In the genomic region with DNA sequence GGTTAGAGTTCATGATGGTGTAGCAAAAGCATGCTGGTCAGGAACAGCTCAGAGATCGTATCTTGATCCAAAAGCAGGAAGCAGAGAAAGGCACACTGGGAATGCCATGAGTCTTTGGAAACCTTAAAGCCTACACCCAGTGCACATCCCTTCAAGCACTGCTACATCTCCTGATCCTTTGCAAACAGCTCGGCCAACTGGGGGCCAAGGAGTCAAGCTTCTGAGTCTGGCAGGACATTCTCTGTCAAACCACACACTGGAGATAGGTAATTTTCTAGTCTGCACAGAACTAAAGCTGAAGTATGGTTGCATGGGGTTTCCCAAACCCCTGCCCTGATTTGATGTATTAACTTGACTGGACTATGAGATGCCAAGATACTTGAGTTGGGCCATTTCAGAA, we compare ENCODE assay signal across 24 mouse cellular contexts. TPM values are rescaled to one million over a fixed set of nuclear protein-coding genes. Genes with fewer than 3 reads are reported as not detected.
DNase-seq lines count a peak whose midpoint lies in the region; ATAC-seq lines count a peak whose summit lies in the region.
"Had no signal": no experiment of that assay in that cellular context is flagged by ENCODE, and none has a peak within 500 bp of the region (broad histone marks: within the 10 kb centered on the region; RNA-seq: fewer than 3 reads in every experiment).

No protein-coding gene starts in this region.

- H3K4me1 ChIP-seq in midbrain, embryonic 11.5 days (ENCODE audit: control insufficient read depth, insufficient read depth, low read length), result no peaks in the 10 kb centered on the region
- H3K4me1 ChIP-seq in midbrain, embryonic 13.5 days (replicated peaks), result no peaks in the 10 kb centered on the region
- H3K4me1 ChIP-seq in brown adipose tissue, adult 24 weeks (ENCODE audit: control insufficient read depth, insufficient read depth, insufficient read length, low read length), result peaks cover 6% of the 10 kb centered on the region
- H3K4me1 ChIP-seq in liver, embryonic 11.5 days (replicated peaks; ENCODE audit: control insufficient read depth, insufficient read depth, low read length), result no peaks in the 10 kb centered on the region; the same call in 1 of the 2 replicates

- no peak overlapping the region for H3K9ac ChIP-seq in midbrain, embryonic 11.5 days (ENCODE audit: low read length)
- H3K9ac ChIP-seq in midbrain, embryonic 13.5 days (replicated peaks), result no peak overlapping the region
- no peak overlapping the region for H3K9ac ChIP-seq in liver, embryonic 11.5 days (ENCODE audit: low read depth, low read length)

- peaks cover 3% of the 10 kb centered on the region; the same call in 1 of the 2 replicates for H3K36me3 ChIP-seq in midbrain, embryonic 11.5 days (ENCODE audit: control insufficient read depth, insufficient read depth, low read length)
- peaks cover 22% of the 10 kb centered on the region for H3K36me3 ChIP-seq in midbrain, embryonic 13.5 days
- H3K36me3 ChIP-seq in liver, embryonic 11.5 days (ENCODE audit: control insufficient read depth, insufficient read depth, low read length), result peaks cover 8% of the 10 kb centered on the region

- ATAC-seq in midbrain, embryonic 11.5 days (ENCODE audit: low FRiP score), result no peak
- ATAC-seq in midbrain, embryonic 13.5 days, result no peak
- ATAC-seq in liver, embryonic 11.5 days (replicated peaks; ENCODE audit: low FRiP score), result no peak
- ATAC-seq: activated CD4-positive, CD25-positive, alpha-beta regulatory T cell, adult 4 months; CD4-positive, CD25-positive, alpha-beta regulatory T cell, adult 4 months; Patski had no signal

- no peak overlapping the region for H3K27ac ChIP-seq in midbrain, embryonic 11.5 days (ENCODE audit: low read depth, low read length)
- H3K27ac ChIP-seq in midbrain, embryonic 13.5 days, result no peak overlapping the region
- 0 out of 2 replicates have a peak overlapping the region, but pooled peaks have one; percentile 2 for H3K27ac ChIP-seq in brown adipose tissue, adult 24 weeks (replicated peaks; ENCODE audit: low read depth, low read length)
- no peak overlapping the region for H3K27ac ChIP-seq in liver, embryonic 11.5 days (ENCODE audit: low read depth, low read length)

- 91% methylated on average over 2 of the region's 2 CpGs for WGBS in midbrain, embryonic 11.5 days
- 82% methylated on average over 2 of the region's 2 CpGs for WGBS in midbrain, embryonic 13.5 days
- 75% methylated on average over 2 of the region's 2 CpGs for WGBS in liver, embryonic 11.5 days

- H3K4me3 ChIP-seq in midbrain, embryonic 11.5 days (ENCODE audit: low read depth, low read length), result no peak overlapping the region
- H3K4me3 ChIP-seq in midbrain, embryonic 13.5 days (replicated peaks), result no peak overlapping the region
- no peak overlapping the region for H3K4me3 ChIP-seq in brown adipose tissue, adult 24 weeks (ENCODE audit: insufficient read depth, low read depth, low read length)
- no peak overlapping the region for H3K4me3 ChIP-seq in liver, embryonic 11.5 days (ENCODE audit: low read depth, low read length)

- no peaks in the 10 kb centered on the region for H3K27me3 ChIP-seq in midbrain, embryonic 11.5 days (ENCODE audit: control insufficient read depth, insufficient read depth, low read length)
- no peaks in the 10 kb centered on the region for H3K27me3 ChIP-seq in midbrain, embryonic 13.5 days
- H3K27me3 ChIP-seq in liver, embryonic 11.5 days (replicated peaks; ENCODE audit: control insufficient read depth, insufficient read depth, low read length), result no peaks in the 10 kb centered on the region
- H3K27me3 ChIP-seq: CH12.LX, Patski had no signal

- peak; percentile 72 for DNase-seq in heart, adult 11 months
- DNase-seq in heart, adult 9 months (ENCODE audit: low spot score in 2 of 2), result no peak
- peak; percentile 69 for DNase-seq in midbrain, embryonic 11.5 days (ENCODE audit: low spot score, missing footprints)
- no peak for DNase-seq in liver, embryonic 11.5 days (ENCODE audit: low spot score)
- DNase-seq: adrenal gland, adult 2 months; adrenal gland, adult 8-10 months; adrenal gland, postnatal 10 days; adrenal gland, postnatal 14 days; adrenal gland, postnatal 25 days; adrenal gland, postnatal 36 days; B cell, adult 2 months; cerebellum, adult 11 months; cerebellum, adult 11-12 months; cerebellum, adult 18-20 months; cerebellum, adult 2 months had no signal

- H3K4me2 ChIP-seq in midbrain, embryonic 11.5 days, result no peak overlapping the region
- no peak overlapping the region for H3K4me2 ChIP-seq in midbrain, embryonic 13.5 days (replicated peaks)
- H3K4me2 ChIP-seq in liver, embryonic 11.5 days, result no peak overlapping the region

- H3K9me3 ChIP-seq in midbrain, embryonic 11.5 days (ENCODE audit: control insufficient read depth, low read length), result no peaks in the 10 kb centered on the region
- no peaks in the 10 kb centered on the region for H3K9me3 ChIP-seq in midbrain, embryonic 13.5 days
- H3K9me3 ChIP-seq in liver, embryonic 11.5 days (ENCODE audit: control insufficient read depth, low read length), result no peaks in the 10 kb centered on the region
- H3K9me3 ChIP-seq: G1E had no signal

RNA-seq across cellular contexts. Expression of a gene that starts 4.9 kb away (rescaled TPM):
- 1.8 and 2.2 TPM in 2 replicates for polyA plus RNA-seq in midbrain, embryonic 11.5 days (2014; fragmentation: Nextera tagmentation; extraction: Ambion mirVana)
- 2.1 and 2.3 TPM in 2 replicates for polyA plus RNA-seq in midbrain, embryonic 13.5 days (2015; fragmentation: Nextera tagmentation; extraction: Ambion mirVana)
- 0.83 TPM in 1 of 2 replicates, not detected in the other for polyA plus RNA-seq in brown adipose tissue, adult 24 weeks (2012; ENCODE audit: insufficient read depth, insufficient read length, missing spikeins)
- 1.4 and 1.9 TPM in 2 replicates for polyA plus RNA-seq in liver, embryonic 11.5 days (2014; fragmentation: Nextera tagmentation; extraction: Ambion mirVana)
- polyA plus RNA-seq: G1E had no signal

RNA-seq across cellular contexts. Expression of a gene that starts 7.5 kb away (rescaled TPM):
- polyA plus RNA-seq in midbrain, embryonic 11.5 days (2014; fragmentation: Nextera tagmentation; extraction: Ambion mirVana), result 195 and 198 TPM in 2 replicates
- 203 and 216 TPM in 2 replicates for polyA plus RNA-seq in midbrain, embryonic 13.5 days (2015; fragmentation: Nextera tagmentation; extraction: Ambion mirVana)
- 146 and 167 TPM in 2 replicates for polyA plus RNA-seq in brown adipose tissue, adult 24 weeks (2012; ENCODE audit: insufficient read depth, insufficient read length, missing spikeins)
- 172 and 185 TPM in 2 replicates for polyA plus RNA-seq in liver, embryonic 11.5 days (2014; fragmentation: Nextera tagmentation; extraction: Ambion mirVana)

RNA-seq across cellular contexts. Expression of a gene that starts 46.6 kb away (rescaled TPM):
- polyA plus RNA-seq in midbrain, embryonic 11.5 days (2014; fragmentation: Nextera tagmentation; extraction: Ambion mirVana), result 0.07 TPM in 1 of 2 replicates, not detected in the other
- not detected in 2 replicates for polyA plus RNA-seq in midbrain, embryonic 13.5 days (2015; fragmentation: Nextera tagmentation; extraction: Ambion mirVana)
- not detected in 2 replicates for polyA plus RNA-seq in brown adipose tissue, adult 24 weeks (2012; ENCODE audit: insufficient read depth, insufficient read length, missing spikeins)
- polyA plus RNA-seq in liver, embryonic 11.5 days (2014; fragmentation: Nextera tagmentation; extraction: Ambion mirVana), result not detected in 2 replicates
- polyA plus RNA-seq: adrenal gland, adult 2 months; C2C12; CD4-positive, CD25-positive, alpha-beta regulatory T cell, adult 4 months; Patski had no signal

RNA-seq across cellular contexts. Expression of a gene that starts 47.4 kb away (rescaled TPM):
- 19.9 and 20.6 TPM in 2 replicates for polyA plus RNA-seq in midbrain, embryonic 11.5 days (2014; fragmentation: Nextera tagmentation; extraction: Ambion mirVana)
- polyA plus RNA-seq in midbrain, embryonic 13.5 days (2015; fragmentation: Nextera tagmentation; extraction: Ambion mirVana), result 10.7 and 12.0 TPM in 2 replicates
- 7.2 and 8.9 TPM in 2 replicates for polyA plus RNA-seq in brown adipose tissue, adult 24 weeks (2012; ENCODE audit: insufficient read depth, insufficient read length, missing spikeins)
- 16.3 and 16.9 TPM in 2 replicates for polyA plus RNA-seq in liver, embryonic 11.5 days (2014; fragmentation: Nextera tagmentation; extraction: Ambion mirVana)

RNA-seq across cellular contexts. Expression of a gene that starts 55.7 kb away (rescaled TPM):
- polyA plus RNA-seq in midbrain, embryonic 11.5 days (2014; fragmentation: Nextera tagmentation; extraction: Ambion mirVana), result not detected in 2 replicates
- not detected in 2 replicates for polyA plus RNA-seq in midbrain, embryonic 13.5 days (2015; fragmentation: Nextera tagmentation; extraction: Ambion mirVana)
- not detected in 2 replicates for polyA plus RNA-seq in brown adipose tissue, adult 24 weeks (2012; ENCODE audit: insufficient read depth, insufficient read length, missing spikeins)
- polyA plus RNA-seq in liver, embryonic 11.5 days (2014; fragmentation: Nextera tagmentation; extraction: Ambion mirVana), result not detected in 2 replicates
- polyA plus RNA-seq: activated CD4-positive, CD25-positive, alpha-beta regulatory T cell, adult 4 months; adrenal gland, adult 2 months; brain, embryonic 14.5 days; CD4-positive, CD25-positive, alpha-beta regulatory T cell, adult 4 months; cerebellum, adult 2 months; G1E; Patski had no signal

Comparison
In these comparisons a context has a peak if more than half of its experiments do, and no peak if none do; other contexts are left out.
1. DNase-seq: peak in heart, adult 11 months (single experiment) and midbrain, embryonic 11.5 days (single experiment); none in heart, adult 9 months (0 of 2) and liver, embryonic 11.5 days (single experiment).